ENCODE assay signal across 15 mouse cellular contexts in genomic region chr1:19234432-19235205, GRCm38 (mm10). TPM values are rescaled to one million over a fixed set of nuclear protein-coding genes. Genes with fewer than 3 reads are reported as not detected.
A peak's percentile ranks its signal among the peaks of the same experiment; 100 is the strongest.
DNase-seq lines count a peak whose midpoint lies in the region; ATAC-seq and TF ChIP-seq lines count a peak whose summit lies in the region.
"Had no signal": no experiment of that assay in that cellular context is flagged by ENCODE, and none has a peak within 500 bp of the region (broad histone marks: within the 10 kb centered on the region; RNA-seq: fewer than 3 reads in every experiment).

No protein-coding gene starts in this region.

- peaks cover 22% of the 10 kb centered on the region for H3K27me3 ChIP-seq in ES-Bruce4 (ENCODE audit: control insufficient read depth, insufficient read depth, low read length, poor library complexity, severe bottlenecking)
- peaks cover 64% of the 10 kb centered on the region for H3K27me3 ChIP-seq in embryonic facial prominence, embryonic 12.5 days
- peaks cover 62% of the 10 kb centered on the region for H3K27me3 ChIP-seq in limb, embryonic 15.5 days

- no peak overlapping the region for H3K27ac ChIP-seq in ES-Bruce4 (ENCODE audit: insufficient read depth, low read length)
- H3K27ac ChIP-seq in embryonic facial prominence, embryonic 12.5 days, result no peak overlapping the region
- H3K27ac ChIP-seq in limb, embryonic 15.5 days, result no peak overlapping the region
- H3K27ac ChIP-seq: liver, embryonic 13.5 days; macrophage had no signal

- no peak for TF ChIP-seq POLR2A in ES-Bruce4 (IDR thresholded peaks at IDR 0.05; ENCODE audit: insufficient read depth, low read length)

- TF ChIP-seq CTCF in ES-Bruce4 (IDR thresholded peaks at IDR 0.05; ENCODE audit: low read depth, low read length), result no peak

- DNase-seq in heart, adult 11 months, result peak; percentile 43
- DNase-seq in heart, adult 18-20 months, result no peak
- DNase-seq in thymus, postnatal 10 days (ENCODE audit: low spot score in 2 of 2), result no peak
- no peak for DNase-seq in ovary, adult 18-20 months (ENCODE audit: low spot score)
- DNase-seq in adrenal gland, adult 8-10 months, result no peak
- DNase-seq: cerebellum, postnatal 36 days; heart, postnatal 36 days; kidney, adult 8-10 months; liver, embryonic 13.5 days; right cerebral cortex, postnatal 14 days; thymus, postnatal 4 days had no signal

- H3K4me2 ChIP-seq in embryonic facial prominence, embryonic 12.5 days (replicated peaks), result peak overlapping the region; percentile 13; the same call in 1 of the 2 replicates
- peak overlapping the region; percentile 17; the same call in 1 of the 2 replicates for H3K4me2 ChIP-seq in limb, embryonic 15.5 days
- H3K4me2 ChIP-seq: liver, embryonic 13.5 days had no signal

- H3K9me3 ChIP-seq in ES-Bruce4 (replicated peaks; ENCODE audit: control insufficient read depth, insufficient read depth, low read length, poor library complexity, severe bottlenecking), result no peaks in the 10 kb centered on the region; the same call in 1 of the 2 replicates
- H3K9me3 ChIP-seq in embryonic facial prominence, embryonic 12.5 days, result no peaks in the 10 kb centered on the region
- no peaks in the 10 kb centered on the region for H3K9me3 ChIP-seq in limb, embryonic 15.5 days
- H3K9me3 ChIP-seq: liver, embryonic 13.5 days had no signal

- no peak for ATAC-seq in embryonic facial prominence, embryonic 12.5 days (ENCODE audit: insufficient number of reproducible peaks, insufficient read depth, low FRiP score, low TSS enrichment)
- ATAC-seq in limb, embryonic 15.5 days (ENCODE audit: insufficient number of reproducible peaks, low FRiP score, low TSS enrichment, low read depth), result no peak

- WGBS in embryonic facial prominence, embryonic 12.5 days, result 3% methylated on average over 31 of the region's 31 CpGs
- WGBS in limb, embryonic 15.5 days, result 8% methylated on average over 31 of the region's 31 CpGs

- peaks cover 2% of the 10 kb centered on the region for H3K4me1 ChIP-seq in ES-Bruce4 (ENCODE audit: control insufficient read depth, insufficient read depth, low read length)
- peaks cover 5% of the 10 kb centered on the region; the same call in 1 of the 2 replicates for H3K4me1 ChIP-seq in embryonic facial prominence, embryonic 12.5 days
- H3K4me1 ChIP-seq in limb, embryonic 15.5 days, result peaks cover 13% of the 10 kb centered on the region
- H3K4me1 ChIP-seq: liver, embryonic 13.5 days had no signal

- no peaks in the 10 kb centered on the region for H3K36me3 ChIP-seq in ES-Bruce4 (ENCODE audit: control insufficient read depth, insufficient read depth, low read length, poor library complexity, severe bottlenecking)
- no peaks in the 10 kb centered on the region for H3K36me3 ChIP-seq in embryonic facial prominence, embryonic 12.5 days
- H3K36me3 ChIP-seq in limb, embryonic 15.5 days, result no peaks in the 10 kb centered on the region
- H3K36me3 ChIP-seq: liver, embryonic 13.5 days had no signal

- no peak for TF ChIP-seq EP300 in ES-Bruce4 (IDR thresholded peaks at IDR 0.05; ENCODE audit: insufficient read depth, low read depth, low read length)

- peak overlapping the region; percentile 21 for H3K4me3 ChIP-seq in ES-Bruce4 (ENCODE audit: low read depth, low read length)
- no peak overlapping the region for H3K4me3 ChIP-seq in embryonic facial prominence, embryonic 12.5 days
- H3K4me3 ChIP-seq in limb, embryonic 15.5 days, result no peak overlapping the region
- H3K4me3 ChIP-seq: liver, embryonic 13.5 days had no signal

- H3K9ac ChIP-seq in ES-Bruce4 (ENCODE audit: low read depth, poor library complexity, severe bottlenecking), result no peak overlapping the region
- H3K9ac ChIP-seq in embryonic facial prominence, embryonic 12.5 days, result no peak overlapping the region
- H3K9ac ChIP-seq in limb, embryonic 15.5 days, result no peak overlapping the region
- H3K9ac ChIP-seq: liver, embryonic 13.5 days had no signal

RNA-seq across cellular contexts. Expression of gene Tfap2b, which starts 25.9 kb away (rescaled TPM):
- total RNA-seq in heart, adult 18-20 months (2021), result not detected
- not detected in 2 replicates for polyA plus RNA-seq in ES-Bruce4 (2011; ENCODE audit: insufficient read depth, insufficient read length, low read depth, missing spikeins)
- polyA plus RNA-seq in embryonic facial prominence, embryonic 12.5 days (2016; fragmentation: Nextera tagmentation; extraction: Ambion mirVana), result 27.5 and 41.5 TPM in 2 replicates
- polyA plus RNA-seq in limb, embryonic 15.5 days (2015; fragmentation: Nextera tagmentation; extraction: Ambion mirVana), result 57.8 and 59.6 TPM in 2 replicates
- 10 to 100 TPM; 10.8 to 19.0 (median 14.7) TPM for total RNA-seq in adrenal gland, adult 8-10 months (2022)
- total RNA-seq: heart, postnatal 36 days had no signal
- polyA plus RNA-seq: macrophage had no signal

Comparison
In these comparisons a context has a peak if more than half of its experiments do, and no peak if none do; other contexts are left out.
1. RNA of gene Tfap2b, which starts 25.9 kb away (polyA plus RNA-seq): 57.8 to 59.6 TPM in limb, embryonic 15.5 days and 27.5 to 41.5 TPM in embryonic facial prominence, embryonic 12.5 days; not detected in ES-Bruce4; every median in the first group is over 10 times any median in the second.